Mouse (Mus musculus) kidney, adult 11 months (tissue): ENCODE measurements around the gene Ankdd1b.

Source experiments
- DNase-seq: peaks from one replicate; pipeline ENCODE4 v3.0.0; 2022

Ankdd1b gene

DNA sequence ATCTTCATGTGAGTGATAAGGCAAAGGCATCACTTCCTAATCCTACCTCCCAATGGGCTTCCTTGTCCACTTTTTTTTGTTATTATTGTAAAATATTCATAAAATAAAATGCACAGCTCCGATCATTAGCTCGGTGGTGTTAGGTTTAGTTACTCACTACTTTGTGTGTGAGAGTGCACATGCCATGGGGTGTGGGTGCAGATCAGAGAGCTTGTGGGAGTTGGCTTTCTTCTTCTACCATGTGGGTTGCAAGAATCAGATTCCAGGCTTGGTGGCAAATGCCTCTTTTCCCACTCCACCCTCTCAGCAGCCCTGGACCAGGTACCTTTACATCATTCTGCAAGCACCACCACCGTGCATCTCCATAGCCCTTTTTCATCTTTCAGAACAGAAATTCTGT lies 18.4 kb downstream of the Ankdd1b start:
- DNase-seq = no peak

DNA sequence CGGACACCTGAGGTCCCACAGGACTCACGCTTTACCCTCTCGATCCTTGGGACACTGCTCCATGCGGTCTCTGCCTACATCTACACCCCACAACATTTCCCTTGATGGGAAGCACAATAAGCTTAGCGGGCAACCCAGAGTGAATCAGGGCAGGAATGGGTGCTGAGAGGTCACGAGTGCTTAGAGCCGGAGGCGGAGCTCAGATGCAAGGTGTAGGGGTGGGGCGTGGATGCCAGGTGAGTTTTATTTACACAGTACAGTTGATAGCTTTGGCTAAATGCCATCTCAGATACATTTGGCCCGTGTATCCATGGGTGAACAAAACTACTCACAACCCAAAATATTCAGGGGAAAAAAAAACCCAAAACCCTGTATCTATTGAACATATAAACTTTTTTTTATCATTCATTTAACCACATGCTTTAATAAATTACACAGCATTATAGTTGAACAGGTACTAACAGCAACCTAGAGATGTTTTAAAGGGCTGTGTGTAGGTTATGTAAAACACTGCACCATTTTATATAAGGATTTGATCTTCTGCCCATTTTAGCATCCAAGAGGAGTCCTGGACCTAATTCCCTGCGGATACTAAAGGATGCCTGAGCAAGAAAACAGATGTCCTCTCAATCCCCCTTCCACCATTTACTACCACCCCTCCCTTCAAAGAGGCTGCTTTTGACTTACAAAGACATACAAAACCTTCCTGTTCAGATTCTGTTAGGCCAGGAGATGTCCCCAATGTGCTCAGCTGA lies 19.4 kb downstream of the Ankdd1b start:
- no peak for DNase-seq

DNA sequence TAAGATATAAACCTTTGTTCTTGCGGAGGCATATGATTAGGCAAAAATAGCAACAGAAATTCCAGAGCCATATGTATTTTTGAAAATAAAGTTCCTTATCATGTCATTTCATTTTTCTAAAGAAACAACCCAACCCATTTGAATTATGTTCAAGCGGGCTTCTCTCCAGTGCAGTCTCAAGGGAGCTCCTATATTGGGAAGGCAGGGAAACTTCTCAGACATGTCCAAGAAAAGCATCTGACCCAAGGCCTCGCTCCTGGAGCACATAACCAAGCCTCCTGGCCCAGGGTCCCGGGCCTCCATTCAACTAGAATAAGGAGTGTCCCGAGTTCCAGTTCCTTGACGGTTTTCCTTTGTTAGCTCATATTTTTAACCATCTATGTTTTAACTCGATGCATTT lies 20.1 kb downstream of the Ankdd1b start:
- no peak for DNase-seq

DNA sequence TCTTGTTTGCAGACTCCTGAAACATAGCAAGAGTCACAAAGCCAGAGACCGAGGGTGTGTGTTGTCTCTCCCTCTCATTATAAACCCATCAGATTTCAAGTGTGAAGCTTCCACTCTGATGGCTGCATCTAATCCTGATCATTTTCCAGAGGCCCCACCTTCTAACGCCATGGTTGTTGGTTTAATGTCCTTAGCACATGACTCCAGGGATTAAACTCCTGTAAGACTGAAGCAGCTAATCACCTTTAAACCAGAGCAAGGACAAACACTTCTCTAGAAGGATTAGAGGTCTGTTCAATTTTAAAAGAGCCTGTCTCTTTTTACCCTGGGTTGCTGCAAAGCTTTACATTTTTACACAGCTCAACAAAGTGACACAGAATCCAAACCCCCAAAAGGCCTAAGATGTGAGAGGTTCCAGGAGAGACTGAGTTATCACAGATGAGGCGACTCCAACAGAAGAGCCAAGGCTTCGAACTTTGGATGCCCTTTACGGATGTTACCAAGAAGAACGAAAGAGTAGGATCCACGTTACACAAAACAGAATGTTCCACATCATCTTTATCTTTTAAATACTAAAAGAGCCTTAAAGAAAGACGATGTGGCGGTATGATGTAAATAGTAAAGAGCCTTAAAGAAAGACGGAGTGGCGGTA lies 20.7 kb downstream of the Ankdd1b start:
- DNase-seq = no peak

DNA sequence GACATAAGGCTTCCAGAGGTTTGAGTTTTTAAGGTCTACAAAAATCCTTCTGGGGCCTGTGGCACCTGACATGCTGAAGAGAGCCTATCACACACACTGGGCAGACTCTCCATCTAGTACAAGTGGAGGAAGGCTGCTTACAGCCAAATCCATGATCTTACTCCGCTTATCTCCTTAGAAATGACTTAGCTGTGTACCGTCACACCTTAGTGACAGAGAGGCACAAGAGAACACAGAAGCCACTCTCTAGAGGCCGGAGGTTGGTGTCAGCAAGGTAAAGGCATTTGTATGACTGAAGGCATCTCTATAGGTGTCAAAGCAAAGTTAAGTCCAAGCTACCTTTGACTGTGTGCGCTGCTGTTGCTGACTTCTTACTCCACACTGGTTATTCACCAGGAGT lies 30.6 kb downstream of the Ankdd1b start:
- no peak for DNase-seq

DNA sequence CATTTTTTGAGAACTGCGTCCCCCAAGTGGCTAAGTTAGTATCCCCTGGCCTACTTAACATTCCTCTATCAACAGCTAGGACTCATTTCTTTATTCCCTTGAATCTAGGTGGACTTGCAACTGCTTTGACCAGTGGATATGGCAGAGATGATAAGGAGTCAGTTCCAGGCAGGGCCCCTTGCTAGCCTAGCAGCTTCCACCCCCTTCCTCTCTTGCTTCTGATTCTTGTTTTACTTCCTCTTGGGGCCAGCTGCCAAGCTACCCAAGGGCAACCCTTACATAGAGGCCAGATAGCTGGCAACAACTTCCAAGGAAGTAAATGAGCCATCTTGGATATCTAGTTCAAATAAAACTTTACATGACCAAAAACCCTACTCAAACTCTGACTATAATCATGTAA lies 34.1 kb downstream of the Ankdd1b start:
- DNase-seq = no peak

DNA sequence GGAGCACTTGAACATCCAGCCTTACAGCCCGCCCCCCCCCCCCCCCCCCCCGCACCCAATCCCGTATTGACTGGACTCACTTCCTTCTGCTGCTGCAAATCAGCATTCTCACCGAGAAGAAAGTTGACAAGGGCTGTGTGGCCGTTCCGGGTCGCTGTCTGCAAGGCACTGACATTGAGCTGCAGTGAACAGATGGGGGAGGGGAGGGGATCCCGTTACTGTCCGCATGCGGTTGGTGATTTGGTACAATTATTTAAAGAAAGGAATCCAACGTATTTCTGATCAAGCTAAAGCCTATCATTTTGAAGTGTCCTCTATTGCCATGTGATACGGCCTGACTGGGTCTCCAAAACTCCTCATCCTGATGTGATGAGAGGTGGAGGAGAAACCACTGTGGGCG lies 35.2 kb downstream of the Ankdd1b start:
- DNase-seq = peak; percentile 59

DNA sequence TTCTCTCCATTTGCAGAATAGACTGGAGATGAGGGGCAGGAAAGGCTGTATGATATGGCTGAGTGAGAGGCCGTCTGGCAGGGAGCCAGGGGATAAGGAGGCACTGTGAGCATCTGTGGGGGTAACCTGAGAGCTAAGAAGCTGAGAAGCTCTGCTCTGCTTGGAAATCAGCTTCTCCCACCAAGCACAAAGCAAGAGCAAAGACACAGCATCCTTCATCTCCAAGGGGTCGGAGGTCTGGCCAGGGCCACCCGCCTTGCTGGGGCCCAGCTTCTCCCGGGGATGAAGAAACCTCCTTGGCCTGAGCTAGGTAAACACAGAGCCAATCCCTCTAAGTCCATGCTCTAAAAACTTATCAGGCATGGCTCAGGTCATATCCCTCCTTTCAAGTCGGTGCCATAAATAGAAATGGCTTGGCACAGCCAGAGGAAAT lies 36.1 kb downstream of the Ankdd1b start:
- DNase-seq = no peak

DNA sequence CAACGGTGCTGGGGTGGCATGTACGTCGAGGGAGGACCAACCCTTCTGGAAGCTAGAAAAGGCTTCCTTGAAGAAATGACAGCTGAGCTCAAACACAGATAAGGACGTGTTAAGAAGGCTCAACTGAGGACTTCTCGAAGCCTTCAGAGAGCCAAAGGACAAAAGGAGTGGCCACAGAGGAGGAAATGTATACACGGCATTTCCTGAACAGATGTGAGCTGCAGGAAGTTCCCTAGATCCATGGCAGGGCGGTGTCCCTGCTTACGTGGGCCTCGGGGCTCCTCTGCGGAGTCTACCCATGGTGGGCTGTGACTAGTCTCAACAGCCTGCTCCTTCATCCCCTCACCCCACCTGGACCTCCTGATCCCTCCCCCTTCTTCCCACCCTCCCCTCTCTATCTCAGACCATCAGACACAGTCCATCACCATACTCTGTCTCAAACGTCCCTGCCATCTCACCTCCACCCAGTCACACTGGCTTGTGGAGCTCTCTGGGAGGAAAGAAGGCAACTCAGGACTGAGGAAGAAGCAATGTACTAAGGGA lies 37.3 kb downstream of the Ankdd1b start:
- no peak for DNase-seq

DNA sequence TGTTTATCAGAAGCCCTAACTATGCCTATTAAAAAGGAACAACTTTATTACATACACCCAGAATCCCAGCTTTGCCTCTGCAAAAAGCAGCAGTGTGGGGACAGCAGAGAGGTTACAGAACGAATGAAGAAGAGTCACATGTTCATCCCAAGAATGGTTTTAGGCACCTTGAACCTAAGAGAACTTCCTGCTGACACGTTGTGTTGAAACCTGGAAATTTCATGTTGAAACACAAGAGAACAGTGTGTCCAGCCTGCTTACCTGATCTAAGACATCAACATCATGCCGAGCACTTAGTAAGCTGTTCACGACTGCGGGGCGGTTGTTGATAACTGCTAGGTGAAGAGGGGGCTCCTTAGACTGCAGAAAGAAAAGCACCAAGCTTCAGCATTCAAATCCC lies 38.0 kb downstream of the Ankdd1b start:
- DNase-seq = no peak

DNA sequence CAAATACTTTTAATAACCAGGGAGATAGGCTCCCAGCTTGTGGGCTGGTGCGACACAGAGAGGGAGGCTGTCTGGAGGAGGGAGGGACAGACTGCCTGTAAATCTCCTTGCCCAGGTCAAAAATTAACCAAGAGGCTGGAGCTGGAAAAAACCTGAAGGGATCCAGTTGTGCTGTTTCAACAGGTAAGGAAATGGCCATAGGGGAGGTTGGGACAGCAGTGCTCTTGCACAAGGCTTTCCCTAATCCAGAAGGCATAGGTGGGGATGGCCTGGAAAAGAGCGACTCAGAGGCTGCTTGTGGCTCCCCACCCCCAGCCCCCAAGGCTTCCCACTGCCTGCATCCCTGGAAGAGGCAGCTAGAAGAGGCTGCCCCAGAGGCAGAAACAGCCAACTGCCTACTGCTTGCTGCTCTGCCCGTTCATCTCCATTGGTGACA lies 38.6 kb downstream of the Ankdd1b start:
- DNase-seq = peak; percentile 85

DNA sequence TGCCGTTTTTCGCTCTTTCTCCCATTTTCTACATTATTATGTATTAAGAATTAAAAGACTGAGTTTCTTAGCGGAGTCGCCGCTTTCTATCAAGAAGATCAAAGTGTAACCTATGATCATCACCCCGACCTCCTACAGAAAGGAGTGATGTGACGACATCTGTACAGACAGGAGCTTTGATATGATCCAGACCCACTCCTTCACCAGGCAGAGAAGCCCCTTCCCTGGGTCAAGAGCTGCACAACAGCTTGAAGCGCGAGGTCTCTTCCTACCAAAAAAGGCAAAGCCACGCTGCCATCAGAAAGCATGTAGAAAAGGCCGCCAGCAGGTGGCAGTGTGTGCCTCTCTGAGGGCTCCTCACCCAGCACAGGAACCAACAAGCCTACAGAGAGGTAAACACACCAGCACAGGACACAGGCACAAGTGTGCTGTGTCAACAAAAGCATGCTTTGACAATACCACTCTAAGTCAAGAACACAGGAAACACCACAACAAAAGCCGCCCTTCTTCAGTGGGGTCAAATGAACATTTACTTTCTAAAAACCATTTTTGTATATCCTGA lies 39.3 kb downstream of the Ankdd1b start:
- DNase-seq = peak; percentile 87

DNA sequence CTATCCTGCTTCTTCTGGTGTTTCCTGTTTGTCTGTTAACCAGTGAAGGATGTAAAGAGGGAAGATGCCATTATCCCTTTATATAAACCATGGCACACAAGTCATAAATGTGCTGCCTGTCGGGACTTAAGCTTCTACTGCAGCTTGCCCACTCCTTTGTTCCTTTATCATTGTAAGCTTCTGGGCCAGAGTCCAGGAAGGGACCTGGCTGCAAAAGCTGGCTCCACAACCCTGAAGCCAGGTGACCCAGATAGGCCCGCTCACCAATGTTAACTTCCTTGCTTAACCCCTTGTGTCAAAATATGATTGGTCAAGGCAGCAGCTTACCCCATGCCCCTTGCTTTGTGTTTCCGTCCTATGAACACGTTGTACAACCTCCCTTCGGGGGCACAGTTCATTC lies 42.5 kb downstream of the Ankdd1b start:
- no peak for DNase-seq

DNA sequence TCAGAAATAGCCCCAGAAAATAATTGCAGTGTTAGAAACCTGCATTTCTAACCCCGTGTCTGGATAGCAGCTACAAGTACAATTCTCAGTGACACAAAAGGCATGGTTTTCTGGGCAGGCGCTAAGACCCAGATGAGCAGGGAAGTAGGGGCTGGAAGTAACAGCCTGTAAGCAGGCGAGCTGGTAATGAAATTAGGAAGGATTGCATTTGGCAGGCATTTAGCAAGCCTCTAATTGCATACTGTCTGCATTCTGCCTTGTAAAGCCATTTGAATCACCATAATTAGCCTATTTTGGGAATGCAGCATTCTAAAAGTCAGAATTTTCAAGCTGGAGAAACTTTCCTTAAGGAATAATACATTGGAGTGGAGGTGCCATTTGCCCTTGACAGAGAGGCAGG lies 45.0 kb downstream of the Ankdd1b start:
- no peak for DNase-seq

DNA sequence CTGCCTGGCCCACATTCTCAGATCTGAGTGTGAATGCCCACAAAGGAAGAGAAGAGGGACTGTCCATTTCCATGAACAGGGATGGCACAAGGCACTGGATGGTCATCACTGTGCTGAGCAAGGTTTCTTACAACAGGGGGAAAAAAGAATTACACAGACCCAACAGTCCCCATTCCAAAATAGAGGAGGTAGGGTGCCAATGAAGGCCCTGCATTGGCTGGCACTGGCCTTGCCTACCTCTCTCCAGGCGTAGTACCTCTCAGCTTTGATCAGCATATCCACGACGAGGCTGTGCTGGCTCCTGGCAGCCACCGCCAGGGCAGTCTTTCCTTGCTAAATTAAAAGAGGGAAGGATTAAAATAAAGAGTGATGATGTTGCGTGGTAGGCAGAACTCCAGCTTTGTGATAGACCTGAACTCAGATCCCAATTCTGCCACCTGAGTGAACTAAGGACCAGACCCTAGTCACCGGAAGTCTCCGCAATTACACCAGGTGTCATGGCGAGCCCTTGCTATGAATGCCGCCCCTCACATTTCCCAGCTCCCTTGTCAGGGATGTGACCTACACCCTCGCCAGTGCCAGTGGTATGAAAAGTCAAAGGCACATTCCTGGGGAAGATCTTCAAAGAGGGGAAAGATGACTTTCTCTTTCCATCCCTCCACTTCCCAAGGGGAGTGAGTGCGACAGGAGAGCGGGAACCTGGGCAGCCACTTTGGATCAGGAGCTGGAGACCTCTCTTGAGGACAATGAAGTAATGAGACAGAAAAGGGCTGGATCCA lies 46.3 kb downstream of the Ankdd1b start:
- no peak for DNase-seq

DNA sequence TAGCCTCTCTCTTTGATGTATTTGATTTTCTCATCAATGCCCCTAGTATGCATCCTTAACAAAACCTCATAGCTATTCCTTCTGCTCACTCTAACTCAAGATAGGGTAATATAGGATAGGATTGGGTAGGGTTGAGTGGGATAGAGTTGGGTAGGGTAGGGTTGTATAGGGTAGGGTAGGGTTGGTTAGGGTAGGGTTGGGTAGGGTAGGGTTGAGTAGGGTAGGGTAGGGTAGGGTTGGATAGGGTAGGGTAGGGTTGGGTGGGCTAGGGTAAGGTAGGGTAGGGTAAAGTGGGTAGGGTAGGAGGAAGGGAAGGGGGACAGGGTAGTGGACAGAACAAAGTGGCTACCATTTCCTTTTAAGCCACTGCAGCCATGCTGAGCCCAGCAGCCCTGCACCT lies 49.8 kb downstream of the Ankdd1b start:
- no peak for DNase-seq

DNA sequence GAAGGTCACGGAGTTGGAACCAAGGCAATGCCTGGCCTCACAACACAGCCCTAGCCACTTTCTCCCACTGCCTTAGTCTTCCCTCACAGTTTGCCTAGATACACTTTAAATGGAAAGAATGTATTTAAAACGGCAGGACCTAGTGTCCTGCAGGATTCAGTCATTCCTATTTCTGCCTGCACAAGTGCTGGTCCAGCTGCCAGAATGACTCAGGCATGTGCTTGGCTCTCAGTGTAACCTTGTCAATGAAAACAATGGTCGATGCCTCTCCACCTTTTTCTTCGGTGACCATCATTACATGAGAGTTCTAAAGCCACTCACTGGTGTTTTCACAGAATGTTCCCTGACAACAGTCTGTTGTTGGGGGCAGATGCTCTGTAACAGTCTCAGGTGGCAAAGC lies 52.5 kb downstream of the Ankdd1b start:
- DNase-seq = no peak

DNA sequence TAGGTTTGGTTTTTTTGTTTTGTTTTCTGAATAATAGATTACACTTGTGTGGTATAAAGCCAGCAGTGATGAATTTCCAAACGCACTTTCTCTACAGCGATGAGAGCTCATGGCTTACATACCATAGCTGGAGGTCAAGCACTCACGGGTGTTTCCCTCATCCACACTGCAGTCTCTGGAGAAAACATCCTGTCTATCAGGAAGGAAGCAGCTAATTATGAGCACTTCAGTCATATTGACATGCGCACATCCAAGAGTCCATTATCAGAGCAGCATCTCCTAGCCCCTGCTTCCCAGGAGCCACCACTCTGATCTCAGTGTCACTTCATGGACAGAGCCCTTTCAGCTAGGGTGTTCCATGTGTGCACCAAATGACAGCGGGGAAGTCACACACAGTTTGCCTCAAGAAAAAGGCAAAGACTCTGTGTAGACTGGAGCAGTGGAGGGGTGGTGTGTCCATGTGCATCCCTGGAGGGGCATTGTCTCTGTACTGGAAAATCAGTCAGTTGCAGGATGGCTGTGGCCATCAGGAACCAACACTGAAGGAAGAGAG lies 53.7 kb downstream of the Ankdd1b start:
- DNase-seq = no peak

DNA sequence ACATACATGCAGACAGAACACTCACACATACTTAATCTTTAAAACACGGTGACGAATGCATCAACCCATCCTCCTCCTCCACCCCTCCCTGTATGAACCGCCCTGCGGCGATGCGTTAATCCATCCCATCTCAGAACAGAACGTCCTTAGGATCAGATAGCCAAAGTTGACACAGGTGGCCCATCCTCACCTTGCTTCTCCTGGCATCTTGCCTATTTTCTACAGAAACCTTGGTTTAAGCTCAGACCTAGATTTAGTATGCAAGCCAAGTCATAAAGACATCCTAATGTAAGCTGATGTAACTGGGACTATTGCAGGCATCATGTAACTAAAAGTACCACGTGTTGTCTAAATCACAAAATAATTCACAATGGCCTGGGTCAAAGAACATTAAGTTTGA lies 54.6 kb downstream of the Ankdd1b start:
- DNase-seq = no peak

DNA sequence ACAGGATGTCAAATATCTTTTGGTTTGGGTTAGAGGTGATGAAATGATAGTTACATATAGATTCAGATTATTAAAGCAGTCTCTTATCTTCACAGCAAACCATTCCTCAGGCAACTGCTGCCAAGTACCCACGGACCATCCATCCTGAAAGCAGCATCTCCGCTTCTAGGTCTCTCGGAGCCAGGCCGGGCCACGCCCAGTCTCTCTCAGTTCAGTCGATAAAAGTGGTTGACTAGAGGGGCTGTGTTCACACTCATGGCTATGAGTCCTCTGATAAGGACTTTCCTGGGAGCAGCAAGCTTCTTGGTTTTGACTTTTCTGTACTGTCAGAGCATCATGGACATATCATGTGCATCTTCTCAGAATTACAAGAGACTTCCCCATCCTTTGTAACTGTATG lies 56.6 kb downstream of the Ankdd1b start:
- no peak for DNase-seq

DNA sequence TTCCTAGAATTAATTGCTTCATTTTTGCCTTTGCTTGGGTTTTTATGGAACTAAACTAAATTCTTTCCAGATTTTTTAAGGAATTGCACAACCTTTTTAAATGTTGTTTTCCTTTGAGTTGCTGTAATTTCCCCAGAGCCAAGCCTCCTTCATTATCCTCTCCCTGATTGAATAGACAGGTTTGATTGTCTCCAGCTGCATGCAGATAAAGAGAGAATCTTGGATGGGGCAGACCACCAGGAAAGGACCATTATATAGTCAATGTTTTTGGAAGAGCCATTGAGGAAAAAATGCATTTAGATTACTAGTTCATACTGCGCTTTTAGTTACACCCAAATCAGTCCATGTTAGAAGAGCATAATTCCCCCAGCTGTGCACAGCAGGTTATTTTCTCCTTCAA lies 62.2 kb downstream of the Ankdd1b start:
- no peak for DNase-seq

DNA sequence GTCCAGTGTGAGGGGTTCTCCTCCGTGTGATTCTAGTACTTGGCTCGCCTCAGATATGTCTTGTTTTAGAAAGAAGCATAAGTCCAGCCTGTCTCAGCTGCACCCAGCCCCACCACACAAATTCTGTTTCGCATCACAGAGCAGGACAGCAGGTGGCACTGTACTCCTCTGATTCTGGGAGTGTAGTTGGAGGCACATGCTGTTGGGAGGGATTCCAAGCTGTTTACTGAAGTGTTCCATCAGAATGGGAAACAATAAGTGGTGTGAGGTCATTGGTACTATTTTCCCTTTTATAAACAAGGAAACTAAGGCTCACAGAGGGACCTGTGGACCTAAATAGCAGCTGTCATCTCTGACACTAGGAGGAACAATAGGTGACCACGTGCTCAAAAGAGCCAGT lies 64.0 kb downstream of the Ankdd1b start:
- peak; percentile 10 for DNase-seq

DNA sequence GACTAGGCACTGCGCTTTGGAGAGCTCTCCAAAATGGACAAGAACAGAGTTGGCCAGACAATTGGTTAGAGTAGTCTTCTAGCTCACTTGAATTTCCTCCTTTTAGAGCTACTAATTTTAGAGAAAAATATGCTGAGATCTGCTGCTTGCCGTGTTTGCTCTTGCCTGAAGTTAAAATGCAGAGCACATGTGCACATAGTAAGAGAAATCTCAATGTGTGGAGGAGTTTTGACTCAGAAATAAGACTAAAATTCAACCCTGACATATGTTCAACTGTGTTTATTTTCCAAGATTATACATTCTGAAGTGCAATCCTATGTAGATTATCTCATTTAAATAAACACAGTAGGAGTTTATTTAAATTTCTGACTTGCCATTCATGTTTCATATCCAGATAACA lies 65.5 kb downstream of the Ankdd1b start:
- no peak for DNase-seq
